Mouse (Mus musculus): ENCODE data around the gene Akr1b8. TPM values are rescaled to one million over a fixed set of nuclear protein-coding genes. Genes with fewer than 3 reads are reported as not detected.

Gene Akr1b8
- polyA plus RNA-seq, 1 experiment from 2014 or later: 9.0 TPM

- Histone ChIP-seq H3K4me3 (no peak overlapping the region), H3K27me3 (no peaks in the 10 kb centered on the region), H3K4me1 (no peaks in the 10 kb centered on the region), H3K27ac (no peak overlapping the region), H3K9me3 (no peaks in the 10 kb centered on the region), H3K36me3 (no peaks in the 10 kb centered on the region), H3K4me2 (replicated peaks) (no peak overlapping the region), H3K9ac (no peak overlapping the region)
- ATAC-seq (ENCODE audit: low FRiP score, low read depth): no peak
- 96% methylated on average over 2 of the region's 2 CpGs for WGBS
These were observed 62.6 kb downstream of the Akr1b8 start for GRCm38 (mm10) chr6:34416521-34416920.

Other genes starting within 250 kb of the Akr1b8 start
- gene Slc35b4, start 177.0 kb upstream of the Akr1b8 start, polyA plus RNA-seq (2015; fragmentation: Nextera tagmentation; extraction: Ambion mirVana): 45.7 and 50.8 TPM in 2 replicates
- 196 and 199 TPM in 2 replicates for gene Akr1b3, start 36.6 kb upstream of the Akr1b8 start, polyA plus RNA-seq (2015; fragmentation: Nextera tagmentation; extraction: Ambion mirVana)
- gene Akr1b10, start 30.1 kb downstream of the Akr1b8 start, polyA plus RNA-seq (2015; fragmentation: Nextera tagmentation; extraction: Ambion mirVana): 11.2 and 12.1 TPM in 2 replicates
- 0.14 TPM in 1 of 2 replicates, not detected in the other for gene Akr1b7, start 58.2 kb downstream of the Akr1b8 start, polyA plus RNA-seq (2015; fragmentation: Nextera tagmentation; extraction: Ambion mirVana)
- 41.4 and 47.8 TPM in 2 replicates for gene Bpgm, start 122.1 kb downstream of the Akr1b8 start, polyA plus RNA-seq (2015; fragmentation: Nextera tagmentation; extraction: Ambion mirVana)
- gene Cald1, start 244.4 kb downstream of the Akr1b8 start, polyA plus RNA-seq (2015; fragmentation: Nextera tagmentation; extraction: Ambion mirVana): 326 and 328 TPM in 2 replicates

All from limb, embryonic 13.5 days (tissue).